Mouse (Mus musculus): Measurements from ENCODE around the gene Sorcs3. TPM values are rescaled to one million over a fixed set of nuclear protein-coding genes. Genes with fewer than 3 reads are reported as not detected.

The Sorcs3 gene
- total and polyA plus RNA-seq, 3 experiments: not detected

DNA sequence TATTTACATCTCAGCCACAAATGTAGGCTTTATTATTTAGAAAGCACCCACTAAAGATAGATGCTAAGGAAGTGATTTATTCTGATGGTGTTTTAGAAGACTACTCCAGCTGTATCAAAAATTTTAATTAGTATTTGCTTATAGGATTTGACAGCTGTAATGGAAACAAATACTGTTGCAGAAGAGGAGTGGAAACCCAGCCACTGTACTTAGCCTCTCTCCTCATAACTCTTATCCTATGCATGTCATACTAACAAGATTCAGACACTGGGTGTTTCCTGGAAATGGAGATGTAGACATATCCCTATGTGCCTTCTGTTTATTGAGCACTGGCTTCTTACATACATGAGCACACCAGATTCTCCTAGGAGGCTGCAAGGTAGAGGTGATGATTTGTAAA, 338.5 kb downstream of the Sorcs3 start (continued):
- TF ChIP-seq ZC3H11A (IDR thresholded peaks at IDR 0.05; ENCODE audit: low read depth, low read length) (no peak), SIN3A (IDR thresholded peaks at IDR 0.05; ENCODE audit: low read length) (no peak), POLR2A (IDR thresholded peaks at IDR 0.05; ENCODE audit: control insufficient read depth in 1 of 2, insufficient read depth in 1 of 2, low read depth in 1 of 2, low read length in 2 of 2, poor library complexity in 1 of 2) (no peak)

DNA sequence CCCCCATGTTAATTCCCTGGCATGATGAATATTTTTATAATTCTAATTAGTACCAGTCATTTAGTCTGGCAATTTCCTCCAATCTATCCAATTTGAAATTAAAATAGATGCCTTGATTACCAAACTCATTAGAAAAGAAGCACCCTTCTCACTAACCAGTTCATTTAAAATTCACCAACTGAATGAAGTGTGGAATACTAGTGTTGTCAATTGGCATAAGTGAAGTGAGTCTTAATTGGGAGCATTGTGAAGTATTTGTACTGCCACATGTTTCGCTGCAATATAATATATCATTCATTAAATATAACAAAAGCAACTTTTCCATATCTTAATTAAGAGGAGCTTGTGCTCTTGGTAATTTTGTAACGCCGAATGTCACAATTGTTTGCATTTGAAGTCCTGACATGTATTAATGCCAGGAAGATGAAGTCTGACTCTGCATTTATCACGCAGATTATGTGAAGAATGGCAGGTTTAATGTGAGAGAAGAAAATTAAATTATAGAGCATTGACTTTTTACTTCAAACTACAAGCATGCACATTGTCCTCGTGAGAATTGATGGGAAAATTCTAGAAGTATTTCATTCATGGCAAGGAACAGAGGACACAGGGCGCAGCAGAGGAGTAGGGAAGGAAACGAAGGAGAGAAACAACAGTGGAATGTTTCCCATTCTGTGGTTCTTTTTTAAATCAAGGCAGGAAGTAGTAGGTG, 339.8 kb downstream of the Sorcs3 start:
- Histone ChIP-seq H3K4me3 (ENCODE audit: control insufficient read depth in 1 of 2, insufficient read depth in 1 of 2, low read depth in 2 of 2, low read length in 2 of 2) (no peak overlapping the region), H3K36me3 (ENCODE audit: control insufficient read depth in 1 of 2, insufficient read depth in 2 of 2, low read length in 2 of 2) (no peaks in the 10 kb centered on the region), H3K9ac (ENCODE audit: control insufficient read depth, low read depth, low read length, poor library complexity, severe bottlenecking) (no peak overlapping the region), H3K27ac (ENCODE audit: control insufficient read depth, low read depth, low read length) (no peak overlapping the region), H3K4me1 (ENCODE audit: control insufficient read depth in 1 of 2, insufficient read depth in 2 of 2, low read length in 2 of 2) (no peaks in the 10 kb centered on the region), H3K9me3 (replicated peaks; ENCODE audit: insufficient read depth, low read length) (no peaks in the 10 kb centered on the region), H3K27me3 (ENCODE audit: control insufficient read depth in 1 of 2, insufficient read depth in 2 of 2, low read length in 2 of 2) (no peaks in the 10 kb centered on the region), H3K79me2 (ENCODE audit: control insufficient read depth, insufficient read depth, low read length, poor library complexity) (no peaks in the 10 kb centered on the region)
- TF ChIP-seq MAZ (IDR thresholded peaks at IDR 0.05; ENCODE audit: low read depth, low read length) (no peak), JUND (IDR thresholded peaks at IDR 0.05; ENCODE audit: low read depth, low read length) (no peak), RCOR1 (IDR thresholded peaks at IDR 0.05; ENCODE audit: low read depth, low read length) (no peak), POLR2AphosphoS5 (IDR thresholded peaks at IDR 0.05; ENCODE audit: borderline replicate concordance, low read depth, low read length) (no peak), SIN3A (IDR thresholded peaks at IDR 0.05; ENCODE audit: low read length) (no peak), MYC (IDR thresholded peaks at IDR 0.05; ENCODE audit: low read depth, low read length) (no peak), HCFC1 (IDR thresholded peaks at IDR 0.05; ENCODE audit: low read depth, low read length) (no peak), MAX (IDR thresholded peaks at IDR 0.05; ENCODE audit: low read length) (no peak), POLR2AphosphoS2 (IDR thresholded peaks at IDR 0.05; ENCODE audit: low read length) (no peak), TAL1 (IDR thresholded peaks at IDR 0.05; ENCODE audit: low read length) (no peak), UBTF (IDR thresholded peaks at IDR 0.05; ENCODE audit: borderline replicate concordance, insufficient read depth, low read depth, low read length) (no peak), ZMIZ1 (IDR thresholded peaks at IDR 0.05; ENCODE audit: low read depth, low read length) (no peak), ETS1 (IDR thresholded peaks at IDR 0.05; ENCODE audit: low read depth, low read length) (no peak), GABPA (IDR thresholded peaks at IDR 0.05; ENCODE audit: low read depth, low read length) (no peak), USF2 (IDR thresholded peaks at IDR 0.05; ENCODE audit: borderline replicate concordance in 1 of 2, insufficient read depth in 1 of 2, low read depth in 1 of 2, low read length in 2 of 2) (no peak), CTCF (IDR thresholded peaks at IDR 0.05 in 2 of 3, conservative IDR thresholded peaks at IDR 0.05 in 1 of 3; ENCODE audit: control insufficient read depth in 1 of 3, insufficient read depth in 1 of 3, low read depth in 2 of 3, low read length in 3 of 3, poor library complexity in 1 of 3, severe bottlenecking in 1 of 3) (no peak), KAT2A (conservative IDR thresholded peaks at IDR 0.05; ENCODE audit: low read depth, low read length) (no peak)
- no peak for DNase-seq (ENCODE audit: low read depth, low spot score)
